Mouse (Mus musculus) kidney, adult 2 months (tissue): Measurements from ENCODE around the gene Olfr1339. TPM values are rescaled to one million over a fixed set of nuclear protein-coding genes. Genes with fewer than 3 reads are reported as not detected.

Source experiments
- DNase-seq: peaks from one replicate; pipeline ENCODE4 v3.0.0; 2021
- H3K27ac ChIP-seq: fragments of 200-500 bp; 2 replicates; pipeline ENCODE4 v1.5.1; 2012; ENCODE audit warnings: low read depth, low read length, control low read depth, inconsistent platforms; ENCODE audit not compliant: insufficient read depth
- H3K27me3 ChIP-seq: fragments of 200-500 bp; replicated peaks from 2 replicates; pipeline ENCODE4 v1.6.1; 2012; ENCODE audit warnings: mild to moderate bottlenecking, moderate library complexity, low read length, inconsistent platforms; ENCODE audit not compliant: control insufficient read depth, insufficient read depth
- H3K36me3 ChIP-seq: fragments of 200-500 bp; 2 replicates; pipeline ENCODE4 v1.6.1; 2012; ENCODE audit warnings: mild to moderate bottlenecking, moderate library complexity, low read length, inconsistent platforms; ENCODE audit not compliant: control insufficient read depth, insufficient read depth
- H3K4me1 ChIP-seq: fragments of 200-500 bp; 2 replicates; pipeline ENCODE4 v1.6.1; 2011; ENCODE audit warnings: low read length; ENCODE audit not compliant: control insufficient read depth, insufficient read depth
- H3K4me3 ChIP-seq: fragments of 200-500 bp; 2 replicates; pipeline ENCODE4 v1.5.1; 2011; ENCODE audit warnings: mild to moderate bottlenecking, low read depth, low read length, control low read depth; ENCODE audit not compliant: insufficient read depth
- CTCF ChIP-seq: fragments of 200-500 bp; conservative IDR thresholded peaks from 2 replicates; pipeline ENCODE4 v1.5.1; 2011; ENCODE audit warnings: low read depth, mild to moderate bottlenecking, control low read depth, low read length, moderate library complexity, mixed read lengths; ENCODE audit not compliant: insufficient read depth, insufficient read length
- POLR2A ChIP-seq: fragments of 200-500 bp; IDR thresholded peaks from one replicate; pipeline ENCODE4 v1.6.1; 2011; ENCODE audit warnings: low read depth, low read length, control low read depth
- WGBS: fragments of 180-500 bp; shearing (Covaris S2); methylation state at CpG from one replicate; pipeline ENCODE4 v1.1.7; 2018; 5-methylcytosine and 5-hydroxymethylcytosine counted together
- polyA plus RNA-seq: library from polyadenylated mRNA; depleted of rRNA; stranded (reverse); fragments of >200 nt; gene quantifications from 2 replicates; pipeline ENCODE4 v1.2.3, GENCODE M21; 2012; rRNA removed

Gene Olfr1339
- not detected in 2 replicates for polyA plus RNA-seq

GRCm38 (mm10) chr4:118731875-118732274 is at the start of gene Olfr1339:
Olfr1339 (plus strand) TSS chr4:118732175.
- H3K27ac ChIP-seq, result no peak within 1 kb of the TSS
- H3K36me3 ChIP-seq, result no peaks in the 10 kb centered on the region
- no peaks in the 10 kb centered on the region for H3K27me3 ChIP-seq
- 95% methylated on average over 1 of the region's 1 CpGs for WGBS
- TF ChIP-seq CTCF (no peak), POLR2A (no peak)
- no peak for DNase-seq
- no peaks in the 10 kb centered on the region for H3K4me1 ChIP-seq
- H3K4me3 ChIP-seq, result no peak within 1 kb of the TSS

- Histone ChIP-seq H3K27ac (no peak overlapping the region), H3K4me1 (no peaks in the 10 kb centered on the region), H3K27me3 (no peaks in the 10 kb centered on the region; the same call in 1 of the 2 replicates), H3K4me3 (no peak overlapping the region), H3K36me3 (no peaks in the 10 kb centered on the region)
- 55% methylated on average over 2 of the region's 2 CpGs for WGBS
- no peak for DNase-seq
- TF ChIP-seq POLR2A (no peak), CTCF (no peak)
Measured at GRCm38 (mm10) chr4:118687086-118687485, 44.9 kb upstream of the Olfr1339 start.

- DNase-seq, result no peak
- H3K27me3 ChIP-seq, result no peaks in the 10 kb centered on the region
- no peak within 1 kb of the TSS for H3K27ac ChIP-seq
- no peak for TF ChIP-seq POLR2A
- no peak for TF ChIP-seq CTCF
- no peaks in the 10 kb centered on the region for H3K36me3 ChIP-seq
- no peak within 1 kb of the TSS for H3K4me3 ChIP-seq
- no peaks in the 10 kb centered on the region for H3K4me1 ChIP-seq
- WGBS, result 26% methylated on average over 12 of the region's 12 CpGs
Measured at GRCm38 (mm10) chr4:118692412-118692973, 39.5 kb upstream of the Olfr1339 start, which contains the start of gene Olfr1342. Olfr1342 (minus strand) TSS chr4:118692756.

- Histone ChIP-seq H3K4me1 (no peaks in the 10 kb centered on the region), H3K4me3 (no peak overlapping the region), H3K36me3 (no peaks in the 10 kb centered on the region), H3K27me3 (no peaks in the 10 kb centered on the region), H3K27ac (no peak overlapping the region)
- TF ChIP-seq POLR2A (no peak), CTCF (no peak)
- WGBS, result 38% methylated on average over 2 of the region's 2 CpGs
- no peak for DNase-seq
Measured at GRCm38 (mm10) chr4:118693812-118694211, 38.2 kb upstream of the Olfr1339 start.

DNA sequence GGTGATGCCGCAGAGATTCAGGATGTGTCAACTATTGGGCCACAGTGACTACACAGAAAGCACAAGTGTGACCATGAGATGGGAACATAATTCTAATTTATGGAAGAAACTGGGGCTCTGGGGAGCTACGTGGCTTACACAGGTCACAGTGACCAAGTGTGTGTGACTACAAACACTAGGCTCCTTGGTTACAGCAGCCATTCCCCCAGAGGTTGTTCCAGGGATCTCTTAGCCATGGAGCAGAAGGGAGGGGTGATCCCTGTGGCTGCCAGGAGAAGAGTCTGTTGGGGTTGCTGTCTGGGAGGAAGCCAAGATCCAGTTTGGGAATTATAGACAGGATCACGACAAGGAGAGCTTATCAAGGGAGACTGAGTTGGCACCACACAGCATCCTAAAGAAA is 28.8 kb upstream of the Olfr1339 start, which contains the start of gene Olfr1341:
TSS of gene Olfr1341 (plus strand) at position 301 of the 400 bp plus-strand sequence.
- Histone ChIP-seq H3K4me1 (no peaks in the 10 kb centered on the region), H3K27ac (no peak within 1 kb of the TSS), H3K27me3 (no peaks in the 10 kb centered on the region), H3K4me3 (no peak within 1 kb of the TSS), H3K36me3 (no peaks in the 10 kb centered on the region)
- no peak for TF ChIP-seq CTCF
- no peak for TF ChIP-seq POLR2A
- DNase-seq, result no peak
- 67% methylated on average over 3 of the region's 3 CpGs for WGBS

DNA sequence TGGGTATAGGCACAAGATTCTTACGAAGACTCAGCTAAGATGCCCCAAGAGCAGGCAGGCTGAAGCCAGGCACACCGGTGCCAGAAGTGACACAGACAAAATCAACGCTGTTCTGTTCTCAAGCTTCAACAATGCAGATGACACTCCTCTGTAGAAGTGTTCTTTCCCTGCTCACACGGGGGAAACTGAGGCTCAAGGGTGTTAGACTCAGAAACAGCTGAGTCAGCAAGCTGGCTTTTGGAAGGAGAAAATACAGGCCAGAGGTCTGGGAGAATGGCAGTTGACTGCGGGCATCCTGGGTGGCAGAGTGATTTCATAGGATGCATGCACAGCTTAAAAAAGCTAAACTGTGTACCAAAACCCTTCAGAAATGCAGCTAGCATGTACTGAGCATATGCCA is 23.9 kb upstream of the Olfr1339 start:
- no peaks in the 10 kb centered on the region for H3K27me3 ChIP-seq
- H3K27ac ChIP-seq, result no peak overlapping the region
- H3K36me3 ChIP-seq, result no peaks in the 10 kb centered on the region
- no peak overlapping the region for H3K4me3 ChIP-seq
- no peak for TF ChIP-seq CTCF
- no peak for TF ChIP-seq POLR2A
- DNase-seq, result no peak
- no peaks in the 10 kb centered on the region for H3K4me1 ChIP-seq
- WGBS, result 81% methylated on average over 5 of the region's 5 CpGs

DNA sequence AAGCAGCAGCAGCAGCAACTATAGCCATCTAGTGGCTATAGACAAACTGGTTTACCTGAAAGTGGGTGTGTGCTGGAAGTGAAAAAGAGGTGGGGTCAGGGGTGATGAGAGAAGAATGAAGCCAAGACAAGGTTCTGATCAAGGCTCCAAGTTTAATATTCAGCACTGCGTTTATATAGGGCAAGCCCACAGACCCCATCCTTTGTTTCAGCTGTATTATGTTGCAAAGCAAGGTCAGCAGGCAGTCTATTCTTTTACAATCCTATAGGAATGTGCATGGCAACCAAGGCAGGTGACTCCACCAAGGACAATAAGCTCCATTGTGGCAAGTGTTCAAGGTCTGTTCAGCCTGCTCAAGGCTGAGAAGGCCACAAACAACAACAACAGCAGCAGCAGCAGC is 20.3 kb upstream of the Olfr1339 start:
- Histone ChIP-seq H3K27me3 (no peaks in the 10 kb centered on the region), H3K4me1 (no peaks in the 10 kb centered on the region), H3K4me3 (no peak overlapping the region), H3K27ac (no peak overlapping the region), H3K36me3 (no peaks in the 10 kb centered on the region)
- DNase-seq, result no peak
- WGBS, result 55% methylated on average over 1 of the region's 1 CpGs
- TF ChIP-seq POLR2A (no peak), CTCF (no peak)
